Mouse (Mus musculus) G1E (cell line): Measurements from ENCODE around the gene Med6.
A peak's percentile ranks its signal among the peaks of the same experiment; 100 is the strongest.

Experiments used
- CTCF ChIP-seq: IDR thresholded peaks from 2 replicates; pipeline ENCODE4 v1.5.1; 2012; ENCODE audit warnings: low read depth, low read length, inconsistent platforms, mixed read lengths
- GATA1 ChIP-seq: IDR thresholded peaks from 2 replicates; pipeline ENCODE4 v1.6.1; 2012; ENCODE audit warnings: borderline replicate concordance, low read length, inconsistent platforms, mixed read lengths
- GATA2 ChIP-seq: IDR thresholded peaks from 2 replicates; pipeline ENCODE4 v1.6.1; 2012; ENCODE audit warnings: low read depth, low read length, inconsistent platforms, borderline replicate concordance
- POLR2AphosphoS5 ChIP-seq: IDR thresholded peaks from 2 replicates; pipeline ENCODE4 v1.6.1; 2012; ENCODE audit warnings: low read depth, low read length, inconsistent platforms; ENCODE audit not compliant: insufficient replicate concordance
- TAL1 ChIP-seq: conservative IDR thresholded peaks from 2 replicates; pipeline ENCODE4 v1.6.1; 2012; ENCODE audit warnings: low read depth, low read length, inconsistent platforms, mixed read lengths

DNA sequence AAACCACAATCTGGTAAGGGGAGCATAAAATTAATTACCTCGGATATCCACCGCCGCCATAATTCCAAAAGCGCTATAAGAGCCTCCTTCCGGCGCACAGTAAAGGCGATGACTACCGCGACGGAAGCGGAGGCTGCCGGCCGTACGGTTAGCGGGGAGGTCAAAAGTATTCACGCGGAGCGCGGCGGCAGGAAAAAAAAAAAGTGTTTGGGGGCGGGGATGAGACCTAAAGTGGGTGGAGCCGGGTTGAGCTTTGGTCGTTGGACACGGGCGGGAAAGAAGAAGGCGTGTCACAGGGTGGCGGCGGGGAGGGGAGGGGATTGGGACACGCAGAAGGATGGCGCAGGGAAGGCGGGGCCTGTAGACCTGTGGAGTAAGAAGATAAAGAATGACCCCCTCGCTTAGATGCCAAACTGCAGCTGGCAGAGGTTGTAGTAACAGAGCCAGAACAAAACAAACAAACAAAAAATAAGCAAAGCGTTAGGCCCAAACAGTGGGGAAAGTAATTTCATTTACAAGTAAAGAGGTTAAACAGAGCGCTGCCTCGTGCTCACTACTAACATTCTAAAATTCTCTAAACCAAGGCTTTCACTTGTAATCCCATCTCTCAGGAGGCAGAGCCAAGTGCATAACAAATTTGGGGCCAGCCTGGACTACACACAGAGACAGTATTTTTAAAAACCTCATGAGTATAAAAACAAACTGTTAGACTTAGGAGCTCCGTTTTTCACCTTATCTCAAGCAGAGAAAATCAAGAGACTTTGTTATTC, at the start of gene Med6:
- TF ChIP-seq CTCF (no peak), GATA1 (no peak), TAL1 (peak; percentile 49; the same call in 1 of the 2 replicates), GATA2 (no peak), POLR2AphosphoS5 (no peak)
